Mouse (Mus musculus) spleen, postnatal 36 days (tissue): Measurements from ENCODE around the gene Gm20388.

ENCODE experiments used
- DNase-seq, 2 experiments: peaks; one replicate each; pipeline ENCODE4 v3.0.0; 2022; ENCODE audit warnings: low spot score in 2 of 2, mixed read lengths in 1 of 2

The Gm20388 gene

GRCm38 (mm10) chr8:120630848-120631247, 720.2 kb downstream of the Gm20388 start:
- DNase-seq, result no peak

GRCm38 (mm10) chr8:120631441-120632375, 721.1 kb downstream of the Gm20388 start:
- DNase-seq, result no peak

- DNase-seq, result no peak
These were observed 722.5 kb downstream of the Gm20388 start for GRCm38 (mm10) chr8:120632969-120633664.

GRCm38 (mm10) chr8:120633665-120634271, 723.1 kb downstream of the Gm20388 start:
- no peak for DNase-seq

- peak; percentile 23 to 29 for DNase-seq
These were observed 723.7 kb downstream of the Gm20388 start for GRCm38 (mm10) chr8:120634329-120634839.

- no peak for DNase-seq
These were observed 730.6 kb downstream of the Gm20388 start for GRCm38 (mm10) chr8:120641245-120641644.

GRCm38 (mm10) chr8:120642031-120642662, 731.5 kb downstream of the Gm20388 start:
- no peak for DNase-seq

GRCm38 (mm10) chr8:120644663-120645062, 734.0 kb downstream of the Gm20388 start:
- DNase-seq, result no peak

GRCm38 (mm10) chr8:120647532-120647931, 736.9 kb downstream of the Gm20388 start, which contains the start of gene 1190005I06Rik:
Gene 1190005I06Rik (minus strand): TSS chr8:120647632.
- no peak for DNase-seq

- DNase-seq, result no peak
These were observed 745.8 kb downstream of the Gm20388 start for GRCm38 (mm10) chr8:120656322-120657052.

- no peak for DNase-seq
These were observed 746.8 kb downstream of the Gm20388 start for GRCm38 (mm10) chr8:120657415-120657814.

GRCm38 (mm10) chr8:120664566-120664965, 753.9 kb downstream of the Gm20388 start:
- DNase-seq, result no peak

GRCm38 (mm10) chr8:120665726-120666455, 755.2 kb downstream of the Gm20388 start:
- peak in 1 of 2 experiments; percentile 22 for DNase-seq

- DNase-seq, result no peak
These were observed 756.3 kb downstream of the Gm20388 start for GRCm38 (mm10) chr8:120666807-120667470.

- peak; percentile 91 to 93 for DNase-seq
These were observed 757.1 kb downstream of the Gm20388 start, which contains the start of the genes Gm27021 and Cox4i1 for GRCm38 (mm10) chr8:120667561-120668373. Gene Gm27021 (minus strand): TSS chr8:120668079. Gene Cox4i1 (plus strand): TSS chr8:120668222.

- no peak for DNase-seq
These were observed 757.8 kb downstream of the Gm20388 start, which contains the start of gene Emc8 for GRCm38 (mm10) chr8:120668374-120668905. Gene Emc8 (minus strand): TSS chr8:120668573.

GRCm38 (mm10) chr8:120671775-120672174, 761.1 kb downstream of the Gm20388 start:
- no peak for DNase-seq

GRCm38 (mm10) chr8:120672626-120673229, 762.1 kb downstream of the Gm20388 start:
- DNase-seq, result no peak
